Mouse (Mus musculus) ES-Bruce4 (cell line): ENCODE measurements around the gene Ntrk3.

Experiments
- CTCF ChIP-seq: IDR thresholded peaks from one replicate; pipeline ENCODE4 v1.8.1; 2011; ENCODE audit warnings: low read depth, low read length
- POLR2A ChIP-seq: IDR thresholded peaks from one replicate; pipeline ENCODE4 v1.8.1; 2011; ENCODE audit warnings: low read length; ENCODE audit not compliant: insufficient read depth

DNA sequence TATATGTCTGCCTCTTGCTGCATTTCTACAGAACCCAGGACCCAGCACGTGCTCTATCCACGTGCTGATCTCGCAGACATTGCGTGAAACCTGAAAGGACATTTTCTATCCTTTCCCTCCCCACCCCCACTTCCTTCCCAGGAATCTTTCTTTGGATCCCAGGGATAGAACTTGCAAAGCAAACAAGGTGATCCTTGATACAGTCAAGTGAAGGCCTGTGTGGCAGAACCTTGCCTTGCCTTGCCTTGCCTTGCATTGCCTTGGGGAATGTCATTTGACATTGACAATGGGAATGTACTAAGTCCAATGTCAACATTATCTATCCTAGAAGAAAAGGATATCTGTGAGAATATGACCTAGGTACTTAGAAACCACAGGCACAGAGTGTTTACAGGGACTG lies 144.9 kb downstream of the Ntrk3 start:
- TF ChIP-seq CTCF = no peak
- no peak for TF ChIP-seq POLR2A
